15 mouse cellular contexts compared by ENCODE assay signal in the genomic region with DNA sequence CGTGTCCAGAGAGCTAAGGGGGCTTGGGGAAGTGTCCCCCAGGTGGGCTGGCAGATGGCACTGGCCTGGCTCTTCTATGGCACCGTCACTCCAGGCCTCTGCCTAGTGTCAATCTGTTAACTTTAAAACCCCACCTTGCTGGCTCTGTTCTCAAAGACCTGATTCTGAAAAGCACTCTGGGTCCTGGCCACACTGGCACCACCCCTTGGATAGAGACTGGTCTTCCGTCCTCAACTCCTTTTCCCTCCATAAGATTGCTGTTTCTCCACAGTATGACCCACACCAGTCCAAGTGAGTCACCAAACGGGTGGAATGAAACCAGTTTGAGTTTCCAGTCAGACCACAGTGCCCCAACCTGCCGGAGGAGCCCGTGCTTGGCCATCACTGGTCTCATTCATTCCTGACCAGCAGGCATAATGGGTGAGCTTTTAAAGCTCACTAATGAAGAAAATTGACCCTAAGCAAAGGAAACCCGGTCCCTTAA.
DNase-seq lines count a peak whose midpoint lies in the region; ATAC-seq and TF ChIP-seq lines count a peak whose summit lies in the region.
"Had no signal": no experiment of that assay in that cellular context is flagged by ENCODE, and none has a peak within 500 bp of the region (broad histone marks: within the 10 kb centered on the region; RNA-seq: fewer than 3 reads in every experiment).

No protein-coding gene starts in this region.

- no peak for TF ChIP-seq CTCF in lung, embryonic 14.5 days (IDR thresholded peaks at IDR 0.05; ENCODE audit: low read depth)

- no peak for ATAC-seq in lung, embryonic 14.5 days (ENCODE audit: insufficient read depth)
- no peak for ATAC-seq in forebrain, embryonic 16.5 days
- ATAC-seq in neural tube, embryonic 13.5 days (ENCODE audit: low read depth): peak; percentile 12; the same call in 1 of the 2 replicates
- ATAC-seq: inflammation-experienced regulatory T-cells, adult 6 months had no signal

- H3K9ac ChIP-seq in lung, embryonic 14.5 days: no peak overlapping the region
- no peak overlapping the region for H3K9ac ChIP-seq in forebrain, embryonic 16.5 days (replicated peaks; ENCODE audit: low read depth, low read length)
- H3K9ac ChIP-seq in neural tube, embryonic 13.5 days: peak overlapping the region; percentile 63
- H3K9ac ChIP-seq: limb, embryonic 13.5 days had no signal

- H3K4me1 ChIP-seq in lung, embryonic 14.5 days (ENCODE audit: insufficient read depth): peaks cover 12% of the 10 kb centered on the region
- peaks cover 20% of the 10 kb centered on the region for H3K4me1 ChIP-seq in forebrain, embryonic 16.5 days (replicated peaks; ENCODE audit: control insufficient read depth, insufficient read depth, low read length)
- H3K4me1 ChIP-seq in limb, embryonic 10.5 days: peaks cover 41% of the 10 kb centered on the region
- H3K4me1 ChIP-seq in neural tube, embryonic 13.5 days (replicated peaks): peaks cover 32% of the 10 kb centered on the region

- H3K4me3 ChIP-seq in lung, embryonic 14.5 days (ENCODE audit: low read depth, low read length): no peak overlapping the region
- no peak overlapping the region for H3K4me3 ChIP-seq in forebrain, embryonic 16.5 days (replicated peaks; ENCODE audit: low read length)
- H3K4me3 ChIP-seq in limb, embryonic 10.5 days: no peak overlapping the region
- no peak overlapping the region for H3K4me3 ChIP-seq in neural tube, embryonic 13.5 days
- H3K4me3 ChIP-seq: limb, embryonic 13.5 days had no signal

- H3K27me3 ChIP-seq in lung, embryonic 14.5 days (ENCODE audit: insufficient read depth, low read length): no peaks in the 10 kb centered on the region
- H3K27me3 ChIP-seq in forebrain, embryonic 16.5 days (replicated peaks; ENCODE audit: control insufficient read depth, insufficient read depth, low read length): peaks cover 10% of the 10 kb centered on the region; the same call in 1 of the 2 replicates
- no peaks in the 10 kb centered on the region for H3K27me3 ChIP-seq in limb, embryonic 10.5 days (ENCODE audit: low read depth, poor library complexity, severe bottlenecking)
- H3K27me3 ChIP-seq in neural tube, embryonic 13.5 days: peaks cover 7% of the 10 kb centered on the region; the same call in 1 of the 2 replicates

- no peak for DNase-seq in lung, embryonic 14.5 days
- DNase-seq in lung, adult 18-20 months: no peak
- no peak for DNase-seq in limb, embryonic 10.5 days (ENCODE audit: low spot score)
- DNase-seq in layer of hippocampus, adult 18-20 months (ENCODE audit: low spot score in 2 of 2): no peak
- no peak for DNase-seq in thymus, postnatal 10 days (ENCODE audit: low spot score in 2 of 2)
- DNase-seq in cerebellum, adult 18-20 months: no peak
- DNase-seq: adrenal gland, postnatal 10 days; gastrocnemius, postnatal 25 days; kidney, postnatal 25 days; layer of hippocampus, postnatal 36 days; right cerebral cortex, adult 18-20 months had no signal

- H3K36me3 ChIP-seq in lung, embryonic 14.5 days (ENCODE audit: insufficient read depth): no peaks in the 10 kb centered on the region
- H3K36me3 ChIP-seq in forebrain, embryonic 16.5 days (ENCODE audit: control insufficient read depth, insufficient read depth): no peaks in the 10 kb centered on the region
- no peaks in the 10 kb centered on the region for H3K36me3 ChIP-seq in limb, embryonic 10.5 days
- no peaks in the 10 kb centered on the region for H3K36me3 ChIP-seq in neural tube, embryonic 13.5 days
- H3K36me3 ChIP-seq: limb, embryonic 13.5 days had no signal

- WGBS in lung, embryonic 14.5 days: 50% methylated on average over 7 of the region's 7 CpGs
- WGBS in forebrain, embryonic 16.5 days: 12% methylated on average over 7 of the region's 7 CpGs
- 66% methylated on average over 7 of the region's 7 CpGs for WGBS in limb, embryonic 10.5 days
- 26% methylated on average over 7 of the region's 7 CpGs for WGBS in neural tube, embryonic 13.5 days

- no peaks in the 10 kb centered on the region for H3K9me3 ChIP-seq in lung, embryonic 14.5 days (ENCODE audit: low read depth, low read length)
- H3K9me3 ChIP-seq in forebrain, embryonic 16.5 days (ENCODE audit: control insufficient read depth, low read length): no peaks in the 10 kb centered on the region
- no peaks in the 10 kb centered on the region for H3K9me3 ChIP-seq in limb, embryonic 10.5 days (replicated peaks)
- no peaks in the 10 kb centered on the region for H3K9me3 ChIP-seq in neural tube, embryonic 13.5 days
- H3K9me3 ChIP-seq: limb, embryonic 13.5 days had no signal

- H3K4me2 ChIP-seq in lung, embryonic 14.5 days: peak overlapping the region; percentile 53
- no peak overlapping the region for H3K4me2 ChIP-seq in forebrain, embryonic 16.5 days (ENCODE audit: low read length)
- H3K4me2 ChIP-seq in neural tube, embryonic 13.5 days: peak overlapping the region; percentile 36
- H3K4me2 ChIP-seq: limb, embryonic 13.5 days had no signal

- peak overlapping the region; percentile 83 for H3K27ac ChIP-seq in lung, embryonic 14.5 days (ENCODE audit: low read depth)
- peak overlapping the region; percentile 63; the same call in 1 of the 2 replicates for H3K27ac ChIP-seq in forebrain, embryonic 16.5 days (ENCODE audit: low read length)
- 0 out of 2 replicates have a peak overlapping the region, but pooled peaks have one; percentile 46 for H3K27ac ChIP-seq in limb, embryonic 10.5 days
- H3K27ac ChIP-seq in neural tube, embryonic 13.5 days (replicated peaks): peak overlapping the region; percentile 89
- H3K27ac ChIP-seq: limb, embryonic 13.5 days had no signal
